Mouse (Mus musculus) spleen, adult 2 months (tissue): ENCODE measurements around the gene Cldn14.

Experiments
- CTCF ChIP-seq: fragments of 200-500 bp; IDR thresholded peaks from 2 replicates; pipeline ENCODE4 v1.5.1; 2011; ENCODE audit warnings: mild to moderate bottlenecking, inconsistent platforms; ENCODE audit not compliant: insufficient read depth, insufficient read length, insufficient replicate concordance; ENCODE audit errors: extremely low read depth
- POLR2A ChIP-seq: fragments of 200-500 bp; IDR thresholded peaks from 2 replicates; pipeline ENCODE4 v1.6.1; 2011; ENCODE audit warnings: low read depth, low read length, inconsistent platforms

- TF ChIP-seq CTCF (no peak), POLR2A (no peak)
These were observed 9.3 kb upstream of the Cldn14 start for GRCm38 (mm10) chr16:94017953-94018352.
